Mouse (Mus musculus): ENCODE results near the gene Plekhh2.
"Not testable (repeated sequence)": the region's sequence is repeated elsewhere in the genome, so short reads cannot be mapped to it uniquely, and the experiment has no call there.

Plekhh2 gene

DNA sequence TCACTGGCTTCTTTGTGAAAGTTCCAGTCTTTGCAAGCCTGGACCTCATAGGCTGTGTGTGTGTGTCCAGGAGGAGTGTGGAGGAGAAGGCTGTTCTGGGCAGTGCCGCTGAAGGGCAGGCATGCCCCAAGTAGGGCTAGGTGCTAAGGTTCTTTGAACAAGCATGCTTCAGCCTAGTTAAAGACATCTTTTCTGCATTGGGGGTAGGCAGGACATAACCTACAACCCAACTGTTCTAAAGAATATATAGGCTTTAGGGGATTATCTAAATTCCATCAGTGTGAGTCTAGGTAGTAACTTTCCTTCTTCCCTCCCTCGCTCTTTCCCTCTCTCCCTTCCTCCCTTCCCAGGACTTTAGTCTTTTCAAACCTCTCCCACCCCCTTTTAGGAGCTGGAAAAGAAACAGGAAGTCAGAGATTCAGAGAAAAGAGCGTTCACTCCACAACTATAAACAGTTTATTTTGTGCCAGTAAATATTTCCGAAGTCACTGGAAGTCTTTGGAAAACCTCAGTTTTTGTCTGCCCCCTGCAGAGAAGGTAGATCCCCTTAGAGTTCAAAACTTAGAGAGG lies 906 bp downstream of the Plekhh2 start:
- no peak for DNase-seq (ENCODE audit: low spot score)

DNA sequence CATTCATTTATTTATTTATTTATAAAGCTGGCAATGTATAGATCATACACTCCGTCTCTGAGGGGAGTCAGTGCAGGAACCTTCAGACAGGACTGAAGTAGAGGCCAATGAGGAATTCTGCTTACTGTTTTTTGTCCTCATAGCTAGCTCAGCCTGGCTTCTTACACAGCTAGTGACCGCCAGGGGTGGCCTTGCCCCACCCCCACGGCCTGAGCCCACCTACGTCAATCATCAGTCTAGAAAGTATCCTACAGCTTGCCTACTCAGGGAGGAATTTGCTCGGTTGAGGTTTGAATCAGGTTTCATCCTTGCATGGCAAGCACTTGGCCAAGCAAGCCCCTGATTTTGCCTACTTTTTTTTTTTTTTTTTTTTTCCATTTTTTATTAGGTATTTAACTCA lies 4.2 kb downstream of the Plekhh2 start:
- no peak for DNase-seq (ENCODE audit: low spot score)

- no peak for DNase-seq (ENCODE audit: low spot score)
Measured at GRCm38 (mm10) chr17:84519346-84519745, 7.7 kb downstream of the Plekhh2 start.

DNA sequence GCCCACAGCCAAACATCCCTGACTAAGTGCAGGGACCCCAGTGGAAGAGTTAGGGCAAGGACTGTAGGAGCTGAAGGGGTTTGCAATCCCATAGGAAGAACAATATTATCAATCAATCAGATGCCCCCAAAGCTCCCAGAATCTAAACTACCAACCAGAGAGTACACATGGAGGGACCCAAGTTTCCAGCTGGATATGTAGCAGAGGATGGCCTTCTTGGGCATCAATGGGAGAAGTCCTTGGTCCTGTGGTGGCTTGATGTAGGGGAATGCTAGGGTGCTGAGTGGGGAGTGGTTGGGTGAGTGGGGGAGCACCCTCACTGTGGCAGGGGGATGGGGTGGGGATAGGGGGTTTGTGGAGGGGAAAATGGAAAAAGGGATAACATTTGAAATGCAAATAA lies 8.4 kb downstream of the Plekhh2 start:
- no peak for DNase-seq (ENCODE audit: low spot score)

DNA sequence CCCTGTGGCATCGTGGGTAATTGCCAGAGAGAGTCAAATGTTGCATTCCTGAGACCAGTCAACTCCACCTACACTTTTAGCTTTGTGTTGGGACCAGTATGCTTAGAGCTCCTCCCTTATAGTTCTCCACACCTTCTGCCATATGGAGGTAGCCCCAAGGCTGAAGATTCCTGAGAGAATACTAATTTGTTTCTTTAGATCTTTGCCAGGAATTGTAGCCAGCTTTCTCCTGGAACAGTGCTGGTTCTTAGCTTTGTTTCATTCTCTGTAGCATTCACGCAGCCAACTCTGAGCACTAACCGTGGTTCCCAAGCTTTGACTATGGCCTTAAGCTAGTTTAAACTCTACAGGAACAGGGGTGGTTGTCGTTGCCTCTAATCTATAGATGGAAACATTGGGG lies 17.7 kb downstream of the Plekhh2 start:
- DNase-seq (ENCODE audit: low spot score) = no peak

DNA sequence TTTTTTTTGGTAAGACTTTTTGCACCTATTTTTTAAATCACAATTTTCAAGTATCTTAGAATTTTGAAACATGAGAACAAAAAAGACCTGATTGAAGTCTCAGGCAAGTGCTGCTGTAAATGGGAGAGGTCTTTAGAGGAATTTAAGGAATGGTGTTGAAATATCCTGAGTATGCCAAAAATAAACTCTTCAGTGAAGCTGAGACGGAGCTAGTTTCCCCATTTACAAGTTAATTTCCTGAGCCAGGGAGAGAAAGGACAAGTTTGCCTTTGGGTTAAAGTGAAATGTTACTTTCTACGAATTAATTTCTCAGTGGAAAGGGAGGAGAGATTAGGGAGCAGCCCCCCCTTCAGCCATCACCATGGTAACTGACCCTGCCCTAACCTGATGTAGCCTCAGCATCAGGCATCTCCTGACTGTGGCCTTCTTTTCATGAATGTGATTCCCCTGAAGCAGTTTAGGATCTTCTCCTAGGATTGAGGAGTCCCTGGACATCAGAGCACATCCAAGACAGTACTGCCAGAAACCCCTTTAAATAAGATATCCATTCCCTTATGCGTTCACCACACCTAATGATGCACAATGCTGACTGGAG lies 18.6 kb downstream of the Plekhh2 start:
- DNase-seq (ENCODE audit: low spot score) = no peak

GRCm38 (mm10) chr17:84532909-84533499 lies 21.3 kb downstream of the Plekhh2 start:
- DNase-seq (ENCODE audit: low spot score) = no peak

DNA sequence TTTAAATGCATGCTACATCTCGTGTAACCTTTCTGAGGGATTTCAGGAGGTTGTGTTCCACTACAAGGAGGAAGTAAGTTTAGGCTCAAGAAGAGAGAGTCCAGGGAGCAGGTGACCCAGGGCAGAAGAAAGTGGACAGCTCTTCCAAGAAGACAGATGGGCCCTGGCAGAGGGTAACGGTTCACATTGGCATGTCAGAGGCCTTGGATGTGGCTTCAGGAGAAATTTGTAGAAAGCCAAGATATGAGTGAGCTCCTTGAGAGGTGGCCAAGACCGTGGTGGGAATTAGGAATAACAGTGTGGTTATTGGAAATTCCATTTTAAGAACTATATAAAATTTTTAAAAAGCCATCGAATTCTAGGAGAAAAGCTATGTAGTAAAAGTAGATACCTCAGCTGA lies 22.1 kb downstream of the Plekhh2 start:
- no peak for DNase-seq (ENCODE audit: low spot score)

DNA sequence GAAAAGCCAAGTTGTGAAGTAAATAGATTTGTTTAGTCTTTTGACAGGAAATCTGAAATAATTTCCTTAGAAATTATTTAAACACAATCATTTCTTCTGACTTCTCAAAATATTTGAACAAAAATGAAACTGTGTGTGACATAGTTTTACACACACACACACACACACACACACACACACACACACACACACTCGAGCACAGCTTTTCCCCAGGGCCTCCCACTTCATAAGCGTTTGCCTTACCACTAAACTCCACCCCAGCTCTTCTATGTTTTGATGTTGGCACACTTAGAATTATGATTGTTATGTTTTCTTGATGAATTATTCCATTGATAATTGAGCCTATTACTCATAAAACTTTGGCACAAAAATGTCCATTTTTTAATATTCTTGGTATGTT lies 22.9 kb downstream of the Plekhh2 start:
- no peak for DNase-seq (ENCODE audit: low spot score)

DNA sequence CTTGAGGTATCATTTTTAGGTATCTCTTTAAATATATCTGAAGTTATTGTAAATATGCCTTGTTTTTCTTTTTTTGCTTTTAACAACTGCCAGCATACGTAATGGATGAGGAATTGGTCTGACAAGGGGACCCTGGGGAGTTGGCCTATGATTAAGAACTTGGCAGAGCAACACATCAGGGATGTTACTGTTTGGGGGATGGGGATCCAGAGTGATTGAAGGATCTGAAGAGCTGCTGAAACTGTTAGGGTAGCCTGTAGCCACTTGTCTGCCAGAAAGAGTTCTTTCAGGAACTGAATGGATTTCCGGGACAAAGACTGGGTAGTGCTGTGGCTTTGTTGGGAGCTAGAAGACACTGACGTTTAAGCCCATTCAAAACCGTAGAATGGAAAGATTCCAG lies 23.5 kb downstream of the Plekhh2 start:
- DNase-seq (ENCODE audit: low spot score) = no peak

- no peak for DNase-seq (ENCODE audit: low spot score)
Measured at GRCm38 (mm10) chr17:84537301-84537700, 25.6 kb downstream of the Plekhh2 start.

DNA sequence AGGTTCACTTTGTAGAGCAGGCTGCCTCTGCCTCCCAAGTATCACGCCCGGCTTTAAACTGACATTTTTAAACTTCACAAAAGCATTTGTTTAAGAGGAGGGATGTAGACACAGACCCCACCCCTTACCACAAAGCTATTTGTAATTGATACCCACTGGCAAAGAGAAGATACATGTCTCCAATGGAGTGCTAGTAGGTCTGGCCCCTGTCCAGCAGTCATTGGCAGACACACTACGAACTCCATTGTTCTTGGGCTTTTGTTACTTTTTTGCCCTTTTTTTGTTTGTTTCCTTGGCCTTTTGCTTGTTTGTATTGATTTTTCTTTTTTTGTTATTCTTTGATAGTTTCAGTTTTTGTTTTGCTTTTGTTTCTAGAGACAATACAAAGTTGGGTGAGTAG lies 26.3 kb downstream of the Plekhh2 start:
- DNase-seq (ENCODE audit: low spot score) = no peak

GRCm38 (mm10) chr17:84540603-84541002 lies 28.9 kb downstream of the Plekhh2 start:
- DNase-seq (ENCODE audit: low spot score) = no peak

DNA sequence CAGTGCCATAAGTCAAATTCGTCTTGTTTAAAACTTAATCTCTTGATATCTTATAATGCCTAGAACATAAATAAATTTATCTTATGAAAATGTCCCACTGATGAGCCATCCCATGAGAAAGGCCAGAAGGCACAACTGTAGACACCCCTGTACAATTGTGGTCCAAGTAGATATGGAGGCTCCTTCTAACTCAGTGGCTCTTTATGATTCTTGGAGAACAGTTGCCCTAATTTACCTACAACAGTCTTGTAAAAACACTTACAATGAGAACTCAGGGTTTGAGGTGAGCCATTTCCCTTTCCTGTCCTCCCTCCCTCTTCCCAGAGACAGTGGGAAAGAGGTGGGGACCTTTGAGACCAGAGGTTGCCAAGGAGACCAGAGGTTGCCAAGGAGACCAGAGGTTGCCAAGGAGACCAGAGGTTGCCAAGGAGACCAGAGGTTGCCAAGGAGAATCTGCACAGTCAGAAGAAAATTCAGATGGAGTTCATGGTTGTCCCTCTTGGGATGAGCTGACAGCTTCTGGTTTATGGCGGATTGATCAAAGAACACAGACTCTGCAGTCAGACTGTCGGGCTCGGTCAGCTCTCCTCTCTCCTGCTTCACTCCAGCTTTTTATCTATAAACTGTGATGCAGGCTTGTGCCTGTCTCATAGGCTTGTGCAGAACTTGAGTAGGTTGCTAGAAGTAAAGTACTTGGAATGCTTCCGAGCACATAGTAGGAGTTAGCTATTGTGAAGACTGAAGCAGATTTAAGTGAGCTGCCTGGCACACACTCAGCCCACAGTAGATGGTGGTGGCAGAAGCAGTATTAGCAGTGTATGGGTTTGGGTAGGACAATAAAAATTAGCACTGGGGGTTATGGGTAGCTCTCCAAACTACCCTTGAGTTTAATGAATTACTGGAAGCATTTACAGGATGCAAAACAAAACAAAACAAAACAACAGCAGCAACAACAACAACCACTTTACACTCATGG lies 39.5 kb downstream of the Plekhh2 start:
- DNase-seq (ENCODE audit: low spot score) = no peak

DNA sequence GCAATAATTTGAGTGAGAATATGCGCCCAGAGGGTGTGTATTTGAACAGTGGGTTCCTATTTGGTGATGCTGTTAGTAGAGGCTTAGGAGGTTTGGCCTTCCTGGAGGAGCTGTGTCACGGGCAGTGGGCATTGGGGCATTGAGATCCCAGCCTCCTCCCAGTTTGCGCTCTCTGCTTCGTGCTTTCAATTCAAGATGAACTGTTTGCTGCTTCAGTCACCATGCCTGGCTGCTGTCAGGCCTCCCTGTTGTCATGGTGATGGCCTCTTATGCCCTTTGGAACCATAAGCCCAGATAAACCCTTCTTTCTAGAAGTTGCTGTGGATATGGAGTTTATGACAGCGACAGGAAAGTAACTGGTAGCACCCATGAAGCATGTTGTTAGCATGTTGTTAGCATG lies 40.5 kb downstream of the Plekhh2 start:
- no peak for DNase-seq (ENCODE audit: low spot score)

GRCm38 (mm10) chr17:84564264-84564663 lies 52.6 kb downstream of the Plekhh2 start:
- DNase-seq (ENCODE audit: low spot score) = not testable (repeated sequence)

DNA sequence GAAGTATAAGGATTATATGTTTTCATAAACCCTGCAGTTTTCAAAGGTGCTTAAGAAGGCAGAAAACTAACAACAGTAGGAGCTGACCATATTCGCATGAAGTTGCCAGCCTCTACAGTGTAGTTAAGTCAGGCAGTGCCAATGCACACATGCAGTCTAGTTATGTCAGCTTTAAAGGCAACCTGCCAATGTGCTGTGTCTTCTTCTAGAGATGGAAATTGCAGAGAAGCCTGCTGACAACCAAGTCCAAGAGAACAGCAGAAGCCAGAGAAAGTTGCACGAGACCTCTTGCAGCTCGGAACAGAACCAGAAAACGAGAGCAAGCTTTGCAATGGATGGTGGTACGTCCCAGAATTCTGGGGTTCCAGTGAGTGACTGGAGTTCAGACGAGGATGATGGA lies 54.1 kb downstream of the Plekhh2 start:
- DNase-seq (ENCODE audit: low spot score) = no peak

DNA sequence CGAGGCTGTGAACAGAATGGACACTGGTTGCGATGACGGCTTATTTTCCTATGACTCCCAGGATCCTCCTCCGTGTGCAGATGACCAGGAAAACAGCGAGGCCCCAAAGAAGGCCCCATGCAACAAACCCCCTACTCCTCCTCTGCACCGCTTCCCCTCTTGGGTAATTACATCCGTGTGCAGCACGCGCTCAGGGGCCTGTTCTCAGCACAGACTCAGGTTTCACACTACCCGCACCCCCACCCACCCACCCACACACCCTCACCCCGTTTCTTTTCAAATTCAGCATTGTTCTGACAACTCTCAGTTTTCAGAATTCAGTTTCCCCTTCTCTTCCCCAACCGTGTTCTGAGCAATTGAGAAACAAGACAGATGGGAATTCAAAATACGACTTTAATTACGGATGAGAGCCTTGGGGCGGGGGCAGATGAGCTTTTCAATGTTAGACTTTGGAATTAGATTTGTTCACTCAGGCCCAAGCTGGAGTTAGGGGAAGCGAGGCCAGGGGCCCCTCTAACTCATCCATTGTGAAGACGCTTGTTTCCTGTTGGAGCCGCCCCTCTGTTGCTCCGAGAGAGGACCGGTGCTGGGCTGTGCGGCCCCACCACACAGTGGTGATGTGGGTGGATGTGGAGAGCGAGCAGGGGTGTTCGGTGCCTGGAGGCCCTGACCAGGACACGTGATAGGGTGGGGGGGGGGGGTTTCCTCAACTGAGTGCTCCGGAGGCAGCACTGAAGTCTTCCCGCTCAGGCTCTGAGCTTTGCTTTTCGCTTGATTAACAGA lies 55.3 kb downstream of the Plekhh2 start:
- DNase-seq (ENCODE audit: low spot score) = no peak

- no peak for DNase-seq (ENCODE audit: low spot score)
Measured at GRCm38 (mm10) chr17:84568807-84569206, 57.1 kb downstream of the Plekhh2 start.

GRCm38 (mm10) chr17:84569770-84570169 lies 58.1 kb downstream of the Plekhh2 start:
- DNase-seq (ENCODE audit: low spot score) = no peak

GRCm38 (mm10) chr17:84571629-84572028 lies 59.9 kb downstream of the Plekhh2 start:
- DNase-seq (ENCODE audit: low spot score) = no peak

DNA sequence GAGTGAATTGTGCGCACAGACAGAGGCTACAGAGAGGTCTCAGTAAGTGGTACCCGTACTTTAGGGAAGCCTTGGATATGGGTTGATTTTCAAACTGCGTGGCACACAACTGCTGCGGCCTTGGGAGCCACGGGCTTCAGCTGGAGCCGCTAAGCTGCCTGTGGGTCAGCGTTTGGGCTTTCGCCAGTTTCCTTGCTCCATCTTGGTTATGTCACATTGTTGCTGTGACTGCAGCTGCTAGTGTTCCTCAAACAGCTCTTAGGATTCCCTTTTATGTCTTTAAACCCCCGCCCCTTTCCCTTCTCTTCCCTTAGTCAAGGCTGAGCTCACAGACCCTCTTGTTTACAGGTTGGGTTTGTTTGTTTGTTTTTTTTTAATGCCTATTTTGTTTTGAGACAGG lies 61.6 kb downstream of the Plekhh2 start:
- DNase-seq (ENCODE audit: low spot score) = no peak
